Mouse (Mus musculus) liver, embryonic 16.5 days (tissue): ENCODE results near the gene Helq. TPM values are rescaled to one million over a fixed set of nuclear protein-coding genes. Genes with fewer than 3 reads are reported as not detected.

Experiments
- ATAC-seq: fragments of 200-750 bp; cut with Nextera tagmentation; 2 replicates; pipeline ENCODE4 v1.8.0; 2017; ENCODE audit warnings: low read depth, mild to moderate bottlenecking, moderate number of reproducible peaks, moderate library complexity
- H3K27ac ChIP-seq: fragments of 300-500 bp; sonication (generic); 2 replicates; pipeline ENCODE4 v1.5.1; 2014; ENCODE audit warnings: mild to moderate bottlenecking, low read length
- H3K27me3 ChIP-seq: fragments of 300-500 bp; sonication (generic); 2 replicates; pipeline ENCODE4 v1.6.1; 2014; ENCODE audit warnings: low read depth, low read length, mixed read lengths; ENCODE audit not compliant: control insufficient read depth, insufficient read depth
- H3K36me3 ChIP-seq: fragments of 300-500 bp; sonication (generic); 2 replicates; pipeline ENCODE4 v1.6.1; 2014; ENCODE audit warnings: mild to moderate bottlenecking; ENCODE audit not compliant: control insufficient read depth, insufficient read depth
- H3K4me1 ChIP-seq: fragments of 300-500 bp; sonication (generic); 2 replicates; pipeline ENCODE4 v1.6.1; 2014; ENCODE audit warnings: low read depth, low read length, mixed read lengths; ENCODE audit not compliant: control insufficient read depth
- H3K4me2 ChIP-seq: fragments of 300-500 bp; sonication (generic); 2 replicates; pipeline ENCODE4 v1.6.1; 2014; ENCODE audit warnings: low read depth, low read length, mixed read lengths
- H3K4me3 ChIP-seq: fragments of 300-500 bp; sonication (generic); 2 replicates; pipeline ENCODE4 v1.5.1; 2014; ENCODE audit warnings: low read depth, mild to moderate bottlenecking, low read length
- H3K9ac ChIP-seq: fragments of 300-500 bp; sonication (generic); 2 replicates; pipeline ENCODE4 v1.6.1; 2014; ENCODE audit warnings: low read depth, low read length
- H3K9me3 ChIP-seq: fragments of 300-500 bp; sonication (generic); replicated peaks from 2 replicates; pipeline ENCODE4 v1.6.1; 2016; ENCODE audit warnings: low read length; ENCODE audit not compliant: control insufficient read depth
- WGBS: fragments of 180-500 bp; shearing (Covaris S2); extraction: QIAGEN DNeasy Blood & Tissue Kit; methylation state at CpG from one replicate; pipeline ENCODE4 v1.1.7; 2014; ENCODE audit not compliant: insufficient replicate concordance; 5-methylcytosine and 5-hydroxymethylcytosine counted together
- polyA plus RNA-seq: library from polyadenylated mRNA; unstranded; fragments of >200 nt; fragmentation: Nextera tagmentation; extraction: Ambion mirVana; gene quantifications from 2 replicates; pipeline ENCODE4 v1.2.1, GENCODE M21; 2015

Gene Helq
- polyA plus RNA-seq, 1 experiment from 2014 or later = 8.4 TPM

DNA sequence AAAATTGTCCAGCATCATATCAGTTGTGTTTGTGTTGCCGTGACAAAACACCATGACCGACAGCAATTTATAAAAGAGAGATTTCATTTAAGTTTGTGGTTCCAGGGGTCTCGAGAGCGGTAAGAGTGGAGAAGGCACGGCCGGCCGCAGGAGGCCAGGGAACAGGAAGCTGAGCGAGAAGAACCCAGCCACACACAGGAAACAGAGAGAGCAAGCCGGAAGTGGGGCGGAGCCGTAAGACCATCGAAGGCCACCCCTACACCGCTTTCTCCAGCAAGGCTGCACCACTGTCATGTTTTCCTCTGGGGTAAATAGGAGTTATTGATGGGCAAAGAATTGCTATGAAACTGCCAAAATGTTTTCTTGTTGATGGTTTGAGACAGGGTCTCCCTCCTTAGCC lies 69.6 kb downstream of the Helq start:
- H3K27me3 ChIP-seq = no peaks in the 10 kb centered on the region
- H3K4me3 ChIP-seq = no peak overlapping the region
- no peak overlapping the region for H3K27ac ChIP-seq
- H3K36me3 ChIP-seq = no peaks in the 10 kb centered on the region
- H3K4me2 ChIP-seq = peak overlapping the region; percentile 38
- ATAC-seq = no peak
- H3K9me3 ChIP-seq = no peaks in the 10 kb centered on the region
- 12% methylated on average over 13 of the region's 13 CpGs for WGBS
- H3K4me1 ChIP-seq = no peaks in the 10 kb centered on the region; the same call in 1 of the 2 replicates
- H3K9ac ChIP-seq = no peak overlapping the region

DNA sequence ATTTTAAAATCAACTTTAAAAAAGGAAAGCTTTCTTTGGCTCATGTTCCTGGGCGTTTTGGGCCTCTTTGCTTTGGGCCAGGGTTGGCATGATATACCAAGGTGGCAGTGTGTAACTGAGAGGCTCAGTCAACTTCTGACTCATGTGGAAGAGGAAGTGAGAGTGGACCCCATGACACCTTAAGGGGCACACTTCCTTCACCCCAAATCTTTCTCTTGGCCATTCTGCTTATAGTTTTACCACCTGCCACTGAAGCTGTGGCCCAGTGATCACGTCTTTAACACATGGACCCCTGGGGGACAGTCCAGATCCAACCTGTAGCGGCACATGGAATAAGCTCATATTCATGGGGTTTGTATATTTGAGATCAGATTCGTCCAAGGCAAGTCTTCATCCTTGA lies 72.4 kb downstream of the Helq start:
- H3K4me2 ChIP-seq = no peak overlapping the region
- H3K27me3 ChIP-seq = no peaks in the 10 kb centered on the region
- ATAC-seq = no peak
- H3K4me1 ChIP-seq = no peaks in the 10 kb centered on the region; the same call in 1 of the 2 replicates
- no peaks in the 10 kb centered on the region for H3K36me3 ChIP-seq
- H3K4me3 ChIP-seq = no peak overlapping the region
- no peak overlapping the region for H3K27ac ChIP-seq
- no peaks in the 10 kb centered on the region for H3K9me3 ChIP-seq
- WGBS = 59% methylated on average over 4 of the region's 4 CpGs
- H3K9ac ChIP-seq = no peak overlapping the region

DNA sequence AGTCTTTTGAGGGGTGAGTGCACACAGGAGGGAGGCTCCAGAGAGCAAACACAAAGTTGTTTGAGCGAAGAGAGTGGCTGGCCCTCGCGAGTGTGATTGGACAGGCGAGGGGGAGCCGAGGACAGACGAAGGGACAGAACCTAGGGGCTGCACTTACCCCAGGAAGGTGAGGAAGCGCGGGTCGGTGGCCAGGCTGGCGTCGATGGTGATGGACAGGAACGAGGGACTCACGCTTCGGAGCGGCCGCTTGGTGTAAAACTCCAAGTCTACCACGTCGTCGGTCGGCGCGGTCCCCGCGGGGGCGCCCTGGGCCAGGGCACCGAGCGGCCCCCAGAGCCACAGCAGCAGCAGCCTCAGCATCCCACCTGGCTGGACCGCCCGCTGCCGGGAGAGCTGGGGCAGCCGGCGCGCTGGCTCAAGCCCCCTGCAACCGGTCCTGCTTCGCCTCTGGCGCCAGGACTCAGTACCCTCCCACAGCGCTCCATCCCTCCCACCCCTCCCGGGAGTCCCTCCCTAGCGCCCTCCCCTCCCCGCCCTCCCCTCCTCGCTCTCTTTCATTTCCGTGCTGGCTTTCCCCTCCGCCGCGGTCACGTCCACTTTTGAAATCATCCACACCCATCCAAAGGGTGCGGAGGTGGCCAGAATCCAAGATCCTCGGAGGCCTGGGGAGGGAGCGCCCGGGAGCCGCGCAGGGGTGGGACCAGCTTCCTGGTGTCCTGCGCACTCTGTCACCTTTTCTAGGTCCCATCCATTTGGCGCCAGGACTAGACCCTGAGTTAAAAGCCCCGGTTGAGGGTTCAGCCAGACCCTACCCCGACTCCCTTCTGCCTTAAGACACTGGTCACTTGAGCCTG lies 78.9 kb downstream of the Helq start, which contains the start of gene Hpse:
Hpse (minus strand) TSS at position 482 of the 854 bp plus-strand sequence.
- ATAC-seq = peak; percentile 51
- Histone ChIP-seq H3K36me3 (no peaks in the 10 kb centered on the region), H3K9me3 (no peaks in the 10 kb centered on the region), H3K27ac (no peak within 1 kb of the TSS), H3K9ac (peak within 1 kb of the TSS; percentile 34; the same call in 1 of the 2 replicates), H3K27me3 (peaks cover 15% of the 10 kb centered on the region), H3K4me3 (peak within 1 kb of the TSS; percentile 57), H3K4me2 (peak within 1 kb of the TSS; percentile 71), H3K4me1 (peaks cover 2% of the 10 kb centered on the region; the same call in 1 of the 2 replicates)
- under 1% methylated on average over 53 of the region's 56 CpGs for WGBS

DNA sequence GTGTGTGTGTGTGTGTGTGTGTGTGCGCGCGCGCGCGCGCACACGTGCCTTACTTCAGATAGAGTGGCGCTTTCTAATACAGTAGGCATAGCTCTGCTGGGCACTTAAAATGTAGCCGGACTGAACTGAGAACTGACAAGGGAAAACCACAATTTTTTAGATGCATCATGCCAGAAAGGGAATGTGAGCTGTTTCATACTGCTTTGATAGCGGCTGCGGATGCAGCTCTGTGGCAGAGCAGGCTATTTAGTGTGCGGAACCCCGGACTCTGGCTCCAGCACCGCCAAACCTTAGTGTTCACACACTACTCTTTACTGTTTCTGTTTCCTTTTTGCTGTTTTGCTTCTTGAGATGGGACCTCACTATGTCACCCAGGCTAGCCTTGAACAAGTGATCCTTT lies 81.6 kb downstream of the Helq start:
- Histone ChIP-seq H3K4me3 (no peak overlapping the region), H3K9me3 (no peaks in the 10 kb centered on the region), H3K4me2 (no peak overlapping the region), H3K9ac (no peak overlapping the region), H3K27ac (no peak overlapping the region), H3K4me1 (peaks cover 2% of the 10 kb centered on the region; the same call in 1 of the 2 replicates), H3K36me3 (no peaks in the 10 kb centered on the region), H3K27me3 (peaks cover 15% of the 10 kb centered on the region)
- WGBS = 81% methylated on average over 15 of the region's 15 CpGs
- ATAC-seq = no peak

Other genes starting within 250 kb of the Helq start
- 58.2 and 65.3 TPM in 2 replicates for gene Plac8, start 226.4 kb downstream of the Helq start, polyA plus RNA-seq
- gene Coq2, start 123.5 kb downstream of the Helq start, polyA plus RNA-seq = 19.5 and 20.7 TPM in 2 replicates
- gene Hpse, start 78.9 kb downstream of the Helq start, polyA plus RNA-seq = 1.8 and 2.2 TPM in 2 replicates
- 105 and 134 TPM in 2 replicates for gene Mrps18c, start within 50 bp of the Helq start, polyA plus RNA-seq
- gene Abraxas1, start 22.4 kb upstream of the Helq start, polyA plus RNA-seq = 13.2 and 13.4 TPM in 2 replicates
- gene Gpat3, start 47.1 kb upstream of the Helq start, polyA plus RNA-seq = 4.9 and 5.0 TPM in 2 replicates